Mouse (Mus musculus) lung, embryonic 14.5 days (tissue): Measurements from ENCODE around the gene Prickle1. TPM values are rescaled to one million over a fixed set of nuclear protein-coding genes. Genes with fewer than 3 reads are reported as not detected.

ENCODE experiments used
- ATAC-seq: fragments of 200-750 bp; cut with Nextera tagmentation; 2 replicates; pipeline ENCODE4 v1.8.0; 2017; ENCODE audit warnings: mild to moderate bottlenecking, moderate TSS enrichment, moderate library complexity; ENCODE audit not compliant: insufficient read depth
- DNase-seq: peaks from one replicate; pipeline ENCODE4 v3.0.0-alpha.2; 2015
- H3K27ac ChIP-seq: fragments of 300-500 bp; sonication (generic); 2 replicates; pipeline ENCODE4 v1.5.1; 2014; ENCODE audit warnings: low read depth, mild to moderate bottlenecking, moderate library complexity
- H3K27me3 ChIP-seq: fragments of 300-500 bp; sonication (generic); 2 replicates; pipeline ENCODE4 v1.6.1; 2014; ENCODE audit warnings: low read length, control low read depth; ENCODE audit not compliant: insufficient read depth
- H3K36me3 ChIP-seq: fragments of 300-500 bp; sonication (generic); 2 replicates; pipeline ENCODE4 v1.6.1; 2014; ENCODE audit warnings: control low read depth; ENCODE audit not compliant: insufficient read depth
- H3K4me1 ChIP-seq: fragments of 300-500 bp; sonication (generic); 2 replicates; pipeline ENCODE4 v1.6.1; 2014; ENCODE audit warnings: antibody characterized with exemption, control low read depth; ENCODE audit not compliant: insufficient read depth
- H3K4me2 ChIP-seq: fragments of 300-500 bp; sonication (generic); 2 replicates; pipeline ENCODE4 v1.6.1; 2014; ENCODE audit warnings: mild to moderate bottlenecking
- H3K4me3 ChIP-seq: fragments of 300-500 bp; sonication (generic); 2 replicates; pipeline ENCODE4 v1.5.1; 2014; ENCODE audit warnings: low read depth, low read length
- H3K9ac ChIP-seq: fragments of 300-500 bp; sonication (generic); 2 replicates; pipeline ENCODE4 v1.6.1; 2014
- H3K9me3 ChIP-seq: fragments of 300-500 bp; sonication (generic); 2 replicates; pipeline ENCODE4 v1.6.1; 2016; ENCODE audit warnings: low read depth, low read length, control low read depth
- CTCF ChIP-seq: IDR thresholded peaks from 2 replicates; pipeline ENCODE4 v1.5.1; 2016; ENCODE audit warnings: antibody characterized with exemption, low read depth
- WGBS: fragments of 180-500 bp; shearing (Covaris S2); extraction: QIAGEN DNeasy Blood & Tissue Kit; methylation state at CpG from one replicate; pipeline ENCODE4 v1.1.7; 2014; 5-methylcytosine and 5-hydroxymethylcytosine counted together
- polyA plus RNA-seq: library from polyadenylated mRNA; unstranded; fragments of >200 nt; fragmentation: Nextera tagmentation; extraction: Ambion mirVana; gene quantifications from 2 replicates; pipeline ENCODE4 v1.2.1, GENCODE M21; 2014

Prickle1 gene
- polyA plus RNA-seq, 1 experiment from 2014 or later: 22.7 TPM

- Histone ChIP-seq H3K4me2 (no peak overlapping the region), H3K27me3 (no peaks in the 10 kb centered on the region), H3K27ac (no peak overlapping the region), H3K9me3 (no peaks in the 10 kb centered on the region), H3K4me1 (peaks cover 4% of the 10 kb centered on the region; the same call in 1 of the 2 replicates), H3K9ac (no peak overlapping the region), H3K4me3 (no peak overlapping the region), H3K36me3 (no peaks in the 10 kb centered on the region)
- no peak for TF ChIP-seq CTCF
- no peak for DNase-seq
- no peak for ATAC-seq
- WGBS: 71% methylated on average over 3 of the region's 3 CpGs
These were observed 121.4 kb downstream of the Prickle1 start for GRCm38 (mm10) chr15:93474277-93474676.

GRCm38 (mm10) chr15:93472089-93472488 is 123.6 kb downstream of the Prickle1 start:
- H3K4me2 ChIP-seq: no peak overlapping the region
- 89% methylated on average over 1 of the region's 1 CpGs for WGBS
- TF ChIP-seq CTCF: no peak
- H3K9ac ChIP-seq: no peak overlapping the region
- no peaks in the 10 kb centered on the region for H3K36me3 ChIP-seq
- H3K9me3 ChIP-seq: no peaks in the 10 kb centered on the region
- no peak for DNase-seq
- H3K27me3 ChIP-seq: no peaks in the 10 kb centered on the region
- no peak overlapping the region for H3K27ac ChIP-seq
- peaks cover 4% of the 10 kb centered on the region; the same call in 1 of the 2 replicates for H3K4me1 ChIP-seq
- ATAC-seq: no peak
- no peak overlapping the region for H3K4me3 ChIP-seq

- Histone ChIP-seq H3K36me3 (no peaks in the 10 kb centered on the region), H3K9ac (no peak overlapping the region), H3K27ac (no peak overlapping the region), H3K27me3 (no peaks in the 10 kb centered on the region), H3K4me1 (peaks cover 4% of the 10 kb centered on the region; the same call in 1 of the 2 replicates), H3K4me3 (no peak overlapping the region), H3K9me3 (no peaks in the 10 kb centered on the region), H3K4me2 (no peak overlapping the region)
- 80% methylated on average over 12 of the region's 12 CpGs for WGBS
- no peak for ATAC-seq
- TF ChIP-seq CTCF: no peak
- DNase-seq: no peak
These were observed 124.0 kb downstream of the Prickle1 start for GRCm38 (mm10) chr15:93471651-93472050.

- DNase-seq (no peak), ATAC-seq (no peak)
- Histone ChIP-seq H3K4me2 (no peak overlapping the region), H3K27me3 (no peaks in the 10 kb centered on the region), H3K9me3 (no peaks in the 10 kb centered on the region), H3K4me3 (no peak overlapping the region), H3K27ac (no peak overlapping the region), H3K4me1 (no peaks in the 10 kb centered on the region), H3K9ac (no peak overlapping the region), H3K36me3 (peaks cover 29% of the 10 kb centered on the region)
- no peak for TF ChIP-seq CTCF
- WGBS: 94% methylated on average over 23 of the region's 23 CpGs
These were observed 134.6 kb downstream of the Prickle1 start for GRCm38 (mm10) chr15:93461066-93461465.

GRCm38 (mm10) chr15:93459422-93459821 is 136.3 kb downstream of the Prickle1 start:
- no peak for TF ChIP-seq CTCF
- Histone ChIP-seq H3K9ac (no peak overlapping the region), H3K4me1 (no peaks in the 10 kb centered on the region), H3K36me3 (peaks cover 20% of the 10 kb centered on the region), H3K27me3 (no peaks in the 10 kb centered on the region), H3K4me3 (no peak overlapping the region), H3K9me3 (no peaks in the 10 kb centered on the region), H3K27ac (no peak overlapping the region), H3K4me2 (no peak overlapping the region)
- 79% methylated on average over 5 of the region's 5 CpGs for WGBS
- DNase-seq: no peak
- no peak for ATAC-seq

GRCm38 (mm10) chr15:93456005-93456404 is 139.7 kb downstream of the Prickle1 start:
- DNase-seq (peak; percentile 28), ATAC-seq (no peak)
- Histone ChIP-seq H3K9ac (no peak overlapping the region), H3K27me3 (no peaks in the 10 kb centered on the region), H3K4me2 (no peak overlapping the region), H3K9me3 (no peaks in the 10 kb centered on the region), H3K36me3 (peaks cover 20% of the 10 kb centered on the region), H3K4me3 (no peak overlapping the region), H3K4me1 (no peaks in the 10 kb centered on the region), H3K27ac (no peak overlapping the region)
- peak; percentile 22; the same call in 1 of the 2 replicates for TF ChIP-seq CTCF

GRCm38 (mm10) chr15:93453296-93453695 is 142.4 kb downstream of the Prickle1 start:
- no peaks in the 10 kb centered on the region for H3K4me1 ChIP-seq
- H3K4me3 ChIP-seq: no peak overlapping the region
- DNase-seq: no peak
- no peak overlapping the region for H3K27ac ChIP-seq
- H3K4me2 ChIP-seq: no peak overlapping the region
- H3K9me3 ChIP-seq: no peaks in the 10 kb centered on the region
- H3K27me3 ChIP-seq: no peaks in the 10 kb centered on the region
- peaks cover 13% of the 10 kb centered on the region for H3K36me3 ChIP-seq
- no peak for TF ChIP-seq CTCF
- 76% methylated on average over 1 of the region's 1 CpGs for WGBS
- no peak overlapping the region for H3K9ac ChIP-seq
- no peak for ATAC-seq

Other genes with a start within 250 kb of the Prickle1 start
- gene Zcrb1, start 197.6 kb downstream of the Prickle1 start, polyA plus RNA-seq: 115 and 123 TPM in 2 replicates
- 39.6 and 43.9 TPM in 2 replicates for gene Pphln1, start 197.5 kb downstream of the Prickle1 start, polyA plus RNA-seq